7 mouse cellular contexts compared by ENCODE assay signal in the genomic region with DNA sequence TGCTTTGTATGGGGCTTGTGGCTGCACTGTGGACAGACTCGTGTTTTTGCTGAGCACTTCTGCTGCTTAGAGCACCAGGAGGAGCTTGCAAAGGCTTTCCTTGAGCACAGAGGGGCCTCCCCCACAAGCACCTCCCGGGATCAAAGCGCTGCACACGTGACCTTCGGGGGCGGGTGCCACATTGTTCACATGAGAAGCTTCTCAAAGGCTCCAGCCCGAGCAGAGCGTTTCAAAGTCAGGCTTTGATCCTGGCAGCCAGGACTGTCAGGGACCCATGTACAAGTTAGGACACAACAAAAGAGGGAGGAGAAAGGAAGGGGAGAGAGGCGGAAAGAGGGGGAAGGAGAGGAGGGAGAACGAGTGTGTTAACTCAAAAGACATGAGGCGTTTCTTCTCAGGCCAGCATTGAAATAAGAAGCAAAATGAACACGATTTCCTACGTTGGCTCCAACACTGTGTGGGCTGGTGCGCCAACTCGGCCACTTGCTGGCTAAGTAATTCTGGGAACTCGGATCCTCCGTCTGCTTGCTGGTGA. TPM values are rescaled to one million over a fixed set of nuclear protein-coding genes. Genes with fewer than 3 reads are reported as not detected.
DNase-seq lines count a peak whose midpoint lies in the region; ATAC-seq and TF ChIP-seq lines count a peak whose summit lies in the region.

No protein-coding gene starts in this region.

- peak overlapping the region; percentile 47 for H3K4me2 ChIP-seq in limb, embryonic 11.5 days (ENCODE audit: low read depth, severe bottlenecking)
- peak overlapping the region; percentile 36 for H3K4me2 ChIP-seq in midbrain, postnatal 0 days (ENCODE audit: low read depth, low read length, poor library complexity, severe bottlenecking)

- peak overlapping the region; percentile 27; the same call in 1 of the 2 replicates for H3K9ac ChIP-seq in heart, adult 2 months (ENCODE audit: low read depth, low read length)
- 0 out of 2 replicates have a peak overlapping the region, but pooled peaks have one; percentile 31 for H3K9ac ChIP-seq in limb, embryonic 11.5 days (ENCODE audit: low read length)
- H3K9ac ChIP-seq in midbrain, postnatal 0 days (replicated peaks; ENCODE audit: low read length, poor library complexity, severe bottlenecking), result no peak overlapping the region

- peak; percentile 53 to 56 for DNase-seq in adrenal gland, adult 18-20 months (ENCODE audit: low spot score in 2 of 2)
- peak; percentile 96 for DNase-seq in embryo, embryonic 10 days (ENCODE audit: low spot score)
- DNase-seq in heart, adult 2 months, result peak; percentile 52 to 54
- DNase-seq in kidney, adult 9 months, result peak; percentile 12
- DNase-seq in limb, embryonic 11.5 days (ENCODE audit: low spot score), result peak; percentile 88
- DNase-seq in midbrain, postnatal 0 days (ENCODE audit: low spot score), result peak; percentile 84
- peak; percentile 80 for DNase-seq in telencephalon, adult 2 months (ENCODE audit: low read depth, low spot score)

- no peaks in the 10 kb centered on the region for H3K4me1 ChIP-seq in heart, adult 2 months (ENCODE audit: control insufficient read depth, insufficient read depth, low read length)
- H3K4me1 ChIP-seq in limb, embryonic 11.5 days (ENCODE audit: control insufficient read depth, insufficient read depth, low read length), result peaks cover 12% of the 10 kb centered on the region
- H3K4me1 ChIP-seq in midbrain, postnatal 0 days (ENCODE audit: insufficient read depth, low read length), result no peaks in the 10 kb centered on the region

- 2% methylated on average over 17 of the region's 17 CpGs for WGBS in heart, adult 2 months
- WGBS in limb, embryonic 11.5 days, result 1% methylated on average over 17 of the region's 17 CpGs
- 2% methylated on average over 17 of the region's 17 CpGs for WGBS in midbrain, postnatal 0 days

- no peaks in the 10 kb centered on the region for H3K36me3 ChIP-seq in heart, adult 2 months (ENCODE audit: control insufficient read depth, insufficient read depth, low read length)
- no peaks in the 10 kb centered on the region for H3K36me3 ChIP-seq in limb, embryonic 11.5 days (ENCODE audit: control insufficient read depth, insufficient read depth, low read length)
- H3K36me3 ChIP-seq in midbrain, postnatal 0 days (ENCODE audit: insufficient read depth, low read length), result no peaks in the 10 kb centered on the region

- no peak overlapping the region for H3K27ac ChIP-seq in heart, adult 2 months
- peak overlapping the region; percentile 61 for H3K27ac ChIP-seq in limb, embryonic 11.5 days (replicated peaks; ENCODE audit: low read depth, low read length)
- peak overlapping the region; percentile 43 for H3K27ac ChIP-seq in midbrain, postnatal 0 days (ENCODE audit: low read depth, low read length)

- TF ChIP-seq EP300 in heart, adult 2 months (IDR thresholded peaks at IDR 0.05; ENCODE audit: insufficient read depth, low read depth, low read length), result no peak

- no peaks in the 10 kb centered on the region for H3K9me3 ChIP-seq in limb, embryonic 11.5 days (ENCODE audit: control insufficient read depth, low read length)
- H3K9me3 ChIP-seq in midbrain, postnatal 0 days (ENCODE audit: low read length), result no peaks in the 10 kb centered on the region

- H3K79me2 ChIP-seq in heart, adult 2 months (replicated peaks; ENCODE audit: control insufficient read depth, insufficient read depth, low read length), result no peaks in the 10 kb centered on the region

- peak; percentile 86 for ATAC-seq in limb, embryonic 11.5 days (ENCODE audit: insufficient number of reproducible peaks, low FRiP score, low TSS enrichment, low read depth)
- ATAC-seq in midbrain, postnatal 0 days (ENCODE audit: low FRiP score), result 0 out of 2 replicates have a peak, but pooled peaks have one; percentile 54

- H3K4me3 ChIP-seq in heart, adult 2 months, result peak overlapping the region; percentile 26
- no peak overlapping the region for H3K4me3 ChIP-seq in limb, embryonic 11.5 days (ENCODE audit: low read depth, low read length)
- H3K4me3 ChIP-seq in midbrain, postnatal 0 days (ENCODE audit: low read depth, low read length), result peak overlapping the region; percentile 16; the same call in 1 of the 2 replicates

- no peak for TF ChIP-seq POLR2A in heart, adult 2 months (IDR thresholded peaks at IDR 0.05; ENCODE audit: insufficient read depth, low read depth, low read length)

- no peak for TF ChIP-seq CTCF in heart, adult 2 months (IDR thresholded peaks at IDR 0.05)
- TF ChIP-seq CTCF in midbrain, postnatal 0 days (IDR thresholded peaks at IDR 0.05), result no peak

- intact Hi-C loops in heart, adult 2 months (cut with DNase I), result no loop called here

- H3K27me3 ChIP-seq in heart, adult 2 months (ENCODE audit: control insufficient read depth, insufficient read depth, low read length), result no peaks in the 10 kb centered on the region
- peaks cover 9% of the 10 kb centered on the region; the same call in 1 of the 2 replicates for H3K27me3 ChIP-seq in limb, embryonic 11.5 days (ENCODE audit: control insufficient read depth, insufficient read depth, low read length)
- no peaks in the 10 kb centered on the region for H3K27me3 ChIP-seq in midbrain, postnatal 0 days (ENCODE audit: insufficient read depth, low read length)

RNA-seq across cellular contexts. Expression of a gene that starts 33.8 kb away (rescaled TPM):
- 10 to 100 TPM; 13.1 to 49.8 TPM for total RNA-seq in adrenal gland, adult 18-20 months (2021)
- total RNA-seq in heart, adult 2 months (2021), result 1 to 10 TPM; 2.2 to 4.3 TPM
- 3.7 and 4.7 TPM in 2 replicates for polyA plus RNA-seq in heart, adult 2 months (2012; rRNA removed)
- polyA plus RNA-seq in limb, embryonic 11.5 days (2014; fragmentation: Nextera tagmentation; extraction: Ambion mirVana), result 32.1 and 32.8 TPM in 2 replicates
- 42.9 and 50.3 TPM in 2 replicates for total RNA-seq in midbrain, postnatal 0 days (2014; rRNA removed)
- 29.5 and 32.3 TPM in 2 replicates for polyA plus RNA-seq in midbrain, postnatal 0 days (2015; fragmentation: Nextera tagmentation; extraction: Ambion mirVana)

Comparison
In these comparisons a context has a peak if more than half of its experiments do, and no peak if none do; other contexts are left out.
1. DNase-seq: peak in every context shown above with its lines; median percentile 96 in embryo, embryonic 10 days; 88 in limb, embryonic 11.5 days; 84 in midbrain, postnatal 0 days; 80 in telencephalon, adult 2 months; 54 in adrenal gland, adult 18-20 months; 53 in heart, adult 2 months; 12 in kidney, adult 9 months.